Mouse (Mus musculus) natural killer cell, adult 2 months (primary cell): ENCODE results near the gene Asb5.
"Not testable (repeated sequence)": the region's sequence is repeated elsewhere in the genome, so short reads cannot be mapped to it uniquely, and the experiment has no call there.

Experiments used
- DNase-seq, 2 experiments: peaks; one replicate each; pipeline ENCODE4 v3.0.0; 2022; ENCODE audit warnings: low spot score in 2 of 2

Gene Asb5

DNA sequence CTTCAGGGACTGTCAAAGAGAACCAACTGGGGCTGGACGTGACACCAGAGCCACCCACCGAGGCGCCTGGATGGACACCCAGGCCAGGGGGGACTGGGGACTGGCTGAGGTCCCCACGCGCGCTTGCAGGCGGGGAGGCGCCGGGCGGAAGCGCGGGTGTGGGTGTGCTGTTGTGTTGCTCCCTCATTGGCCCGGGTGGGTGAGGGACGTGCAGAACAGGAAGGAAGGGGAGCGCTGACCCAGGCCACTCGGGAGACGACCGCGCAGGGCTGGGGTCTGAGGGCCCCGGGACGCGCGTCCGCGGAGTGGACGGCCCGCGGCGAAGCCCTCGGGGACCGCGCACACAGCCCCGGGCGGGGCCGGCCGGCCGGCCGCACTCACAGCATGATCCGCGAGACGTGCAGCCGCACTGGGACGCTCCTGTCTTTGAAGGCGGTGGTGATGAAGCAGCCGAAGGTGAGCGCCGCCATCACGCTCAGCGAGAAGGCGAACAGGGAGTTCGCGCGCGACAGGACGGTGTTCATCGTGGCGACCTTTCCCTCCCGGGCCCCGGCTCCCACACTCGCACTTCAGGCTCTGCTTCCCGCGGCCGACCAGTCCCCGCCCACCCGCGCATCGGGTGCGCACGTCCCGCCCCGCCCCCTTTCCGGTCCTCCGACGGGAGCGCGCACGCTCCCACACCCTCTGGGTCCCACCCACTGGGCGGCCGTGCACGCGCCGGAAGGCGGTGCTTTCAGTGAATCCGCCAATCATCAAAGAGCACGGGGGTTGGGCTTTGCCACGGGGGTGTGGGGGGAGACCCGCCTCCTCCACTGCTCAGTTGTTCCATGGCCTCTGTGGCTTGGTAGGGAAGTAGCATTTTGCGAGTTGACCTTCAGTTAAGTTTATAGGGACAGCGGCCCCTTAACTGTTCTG, at the start of gene Asb5, which contains the start of gene Spcs3:
TSS of gene Asb5 (plus strand) at position 199 of the 915 bp plus-strand sequence.
TSS of gene Spcs3 (minus strand) at position 617 of the 915 bp plus-strand sequence.
- peak; percentile 89 to 94 for DNase-seq

DNA sequence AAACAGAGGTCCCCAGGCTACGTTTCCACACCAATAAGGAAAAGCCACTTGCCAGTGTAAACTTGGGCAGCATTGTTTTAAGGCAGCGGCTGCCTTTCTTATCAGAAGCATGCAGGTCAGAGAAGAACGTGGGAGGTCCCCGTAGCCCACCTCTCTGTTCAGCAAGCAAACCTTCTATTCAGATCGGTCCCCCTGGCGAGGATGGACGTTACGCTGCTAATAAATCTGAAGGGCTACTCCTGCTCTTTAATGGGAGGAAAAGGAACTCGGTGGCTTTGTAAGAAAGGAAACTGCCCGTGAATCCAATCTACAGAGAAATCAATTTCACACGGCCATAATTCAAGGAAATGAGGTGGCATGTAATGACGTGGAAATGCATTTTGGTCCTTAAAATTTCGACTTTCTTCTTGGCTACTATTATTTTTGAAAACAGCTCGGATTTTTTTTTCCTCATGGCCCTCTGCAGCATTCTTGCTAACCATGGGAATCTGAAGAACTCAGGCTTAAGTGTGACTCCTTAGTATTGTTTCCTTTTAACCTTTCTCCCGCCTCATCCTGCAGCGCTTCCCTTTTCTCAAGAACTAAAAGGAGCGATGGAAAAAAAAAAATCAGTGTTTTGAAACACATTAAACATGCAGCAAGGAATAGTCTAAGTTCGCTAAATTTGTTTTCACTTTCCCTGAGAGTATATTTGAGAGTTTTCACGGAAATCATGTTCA, 42.7 kb upstream of the Asb5 start:
- DNase-seq: no peak

DNA sequence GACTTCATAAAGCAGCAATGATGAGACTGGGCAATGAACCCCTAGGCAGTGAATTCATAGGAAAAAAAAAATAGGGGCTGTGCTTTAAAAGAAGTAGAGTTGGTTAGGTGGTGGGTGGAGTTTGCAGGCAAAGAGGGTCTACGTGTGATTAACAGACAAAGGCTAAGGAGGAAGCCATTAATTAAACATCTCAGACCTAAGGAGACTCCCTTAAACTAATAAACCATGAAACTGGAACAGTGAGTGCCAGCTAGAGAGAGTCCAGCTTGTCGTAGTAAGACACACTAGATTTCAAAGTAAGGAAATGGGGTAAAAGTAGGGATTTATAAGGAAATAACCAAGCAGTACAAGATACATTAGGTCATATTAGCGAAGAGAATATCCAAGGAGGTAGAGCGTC, 40.9 kb upstream of the Asb5 start:
- DNase-seq: no peak

DNA sequence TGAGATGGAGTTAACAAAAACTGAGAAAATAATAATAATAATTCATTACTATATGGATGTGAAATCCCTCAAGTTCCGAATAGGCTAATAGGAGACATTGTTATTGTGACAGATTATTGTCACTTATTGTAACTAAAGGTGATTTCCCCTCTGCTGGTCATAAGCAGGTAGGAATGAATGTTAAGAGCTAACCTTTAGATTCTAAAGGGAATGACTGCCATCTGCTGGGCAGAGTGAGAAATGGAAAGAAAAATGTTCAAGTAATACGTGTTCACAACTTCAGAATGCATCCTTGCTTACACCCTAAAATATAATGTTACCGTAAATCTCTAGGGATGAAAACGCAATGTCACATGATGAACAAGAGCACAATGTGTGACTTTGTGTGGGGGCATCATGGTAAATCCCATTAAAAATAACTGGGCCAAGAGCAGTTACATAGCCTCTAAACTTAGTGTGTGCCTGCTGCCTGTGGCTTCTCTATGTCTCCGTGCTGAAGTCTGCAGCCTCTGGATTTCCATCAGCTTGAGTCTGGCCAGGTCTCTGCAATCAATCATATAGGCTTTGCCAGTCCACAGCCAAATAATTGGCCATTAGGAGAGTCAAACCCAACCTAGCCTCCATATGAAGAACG, 38.2 kb upstream of the Asb5 start:
- DNase-seq: peak; percentile 37 to 39

DNA sequence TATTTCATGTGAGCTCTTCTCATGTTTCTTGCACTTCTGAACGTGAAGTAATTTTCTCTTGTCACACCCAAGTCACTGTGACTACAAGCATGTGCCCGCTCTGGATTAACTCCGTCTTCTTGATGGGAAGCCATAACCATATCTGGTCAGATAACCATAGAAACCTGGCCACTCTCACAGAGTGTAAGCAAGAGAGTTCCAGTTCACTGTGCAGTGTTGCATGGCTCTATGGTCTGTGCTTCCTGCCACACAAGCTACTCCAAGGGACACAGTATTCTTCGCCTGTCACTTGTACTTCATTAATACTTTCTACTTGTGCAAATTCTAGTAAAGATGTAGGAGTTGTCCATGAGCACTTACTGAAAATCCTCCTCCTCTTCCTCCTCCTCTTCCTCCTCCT, 37.4 kb upstream of the Asb5 start:
- no peak for DNase-seq

- peak; percentile 27 to 46 for DNase-seq
Observed at GRCm38 (mm10) chr8:54493110-54493509, 36.3 kb upstream of the Asb5 start.

DNA sequence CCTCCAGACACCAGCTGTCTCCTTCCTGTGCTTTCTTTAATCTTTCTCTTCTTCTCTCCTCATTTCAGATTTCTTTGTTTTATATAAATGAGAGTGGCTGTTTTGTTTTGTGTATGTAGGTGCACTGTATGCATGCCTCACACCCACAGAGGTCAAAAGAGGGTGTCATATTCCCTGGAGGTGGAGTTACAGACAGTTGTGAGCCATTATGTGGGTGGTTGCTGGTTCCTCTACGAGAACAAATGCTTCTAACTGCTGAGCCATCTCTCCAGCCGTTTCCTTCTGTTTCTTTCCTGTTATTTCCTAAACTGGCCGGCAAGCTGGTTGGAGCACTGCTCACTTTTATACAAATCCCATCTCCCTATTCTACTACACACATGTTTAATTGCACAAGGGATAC, 35.5 kb upstream of the Asb5 start:
- no peak for DNase-seq

GRCm38 (mm10) chr8:54503104-54503503, 26.3 kb upstream of the Asb5 start:
- no peak for DNase-seq

DNA sequence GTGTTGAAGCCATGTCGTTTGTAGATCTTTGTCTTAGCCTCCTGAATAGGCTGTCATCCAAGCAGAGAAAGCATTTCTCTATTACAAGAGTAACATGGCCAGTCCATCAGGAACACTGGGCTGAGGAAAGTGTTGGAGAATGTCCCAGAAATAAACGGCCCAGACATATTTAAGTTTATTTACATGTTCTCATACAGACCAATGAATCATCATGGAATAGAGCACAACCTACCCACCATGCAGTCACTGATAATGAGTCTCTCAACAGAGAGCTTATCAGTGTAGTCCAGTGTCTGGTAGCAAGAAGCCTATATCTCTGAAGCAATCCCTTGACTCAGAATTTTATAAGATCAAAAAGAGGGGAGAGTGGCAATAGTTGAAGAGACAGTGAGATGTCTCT, 24.3 kb upstream of the Asb5 start:
- no peak for DNase-seq

GRCm38 (mm10) chr8:54507428-54508095, 21.8 kb upstream of the Asb5 start:
- DNase-seq: peak; percentile 62 to 74

DNA sequence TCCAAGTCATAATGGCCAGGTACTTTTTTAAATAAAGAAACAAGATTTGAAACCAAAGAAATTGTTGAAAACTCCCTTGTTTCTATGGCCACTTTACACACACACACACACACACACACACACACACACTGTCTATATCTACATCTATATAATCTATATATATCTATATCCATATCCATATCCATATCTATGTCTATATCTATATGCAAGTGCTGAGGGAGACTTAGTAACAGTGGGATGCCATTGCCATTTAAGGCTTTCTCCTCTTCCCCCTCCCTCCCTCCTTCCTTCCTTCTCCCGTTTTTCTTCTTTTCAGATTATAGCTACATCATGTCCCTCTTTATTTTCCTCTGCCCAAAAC, 21.3 kb upstream of the Asb5 start:
- no peak for DNase-seq

DNA sequence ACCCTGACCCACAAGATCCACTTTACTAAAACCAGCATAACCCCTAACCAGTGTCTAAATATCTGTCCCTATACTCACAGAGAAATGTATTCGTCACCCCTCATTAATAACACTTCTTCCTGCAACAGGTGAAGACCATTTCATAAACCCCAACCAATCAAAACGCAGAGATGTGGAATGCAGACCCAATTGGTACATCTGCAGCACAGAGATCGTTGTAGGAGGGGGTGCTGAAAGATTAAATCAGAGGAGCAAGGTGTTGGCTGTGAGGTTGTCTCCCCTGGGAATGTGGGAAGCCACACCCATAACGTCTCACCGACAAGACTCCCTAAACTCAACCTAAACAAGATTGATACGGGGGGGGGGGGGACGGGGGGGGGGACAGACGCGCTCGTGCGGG, 20.6 kb upstream of the Asb5 start:
- DNase-seq: no peak

- no peak for DNase-seq
Observed at GRCm38 (mm10) chr8:54509221-54509721, 20.1 kb upstream of the Asb5 start.

- DNase-seq: no peak
Observed at GRCm38 (mm10) chr8:54511791-54512190, 17.6 kb upstream of the Asb5 start.

DNA sequence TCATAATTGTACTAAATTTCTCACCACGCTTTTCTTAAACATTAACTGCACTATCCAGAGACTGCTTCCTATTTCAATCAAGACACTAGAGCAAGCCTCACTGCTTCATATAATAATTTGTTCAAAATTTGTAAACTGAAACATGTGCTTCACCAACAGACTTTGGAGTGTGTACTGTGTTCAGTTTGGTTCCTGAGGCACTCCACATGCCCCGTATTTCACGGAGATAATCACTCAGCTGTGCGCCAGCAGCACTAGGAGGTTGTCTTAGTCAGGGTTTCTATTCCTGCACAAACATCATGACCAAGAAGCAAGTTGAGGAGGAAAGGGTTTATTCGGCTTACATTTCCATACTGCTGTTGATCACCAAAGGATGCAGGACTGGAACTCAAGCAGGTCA, 17.2 kb upstream of the Asb5 start:
- DNase-seq: not testable (repeated sequence)

GRCm38 (mm10) chr8:54518756-54519460, 10.5 kb upstream of the Asb5 start:
- DNase-seq: no peak

GRCm38 (mm10) chr8:54520516-54520915, 8.9 kb upstream of the Asb5 start:
- DNase-seq: no peak

GRCm38 (mm10) chr8:54525606-54526005, 3.8 kb upstream of the Asb5 start:
- DNase-seq: no peak

DNA sequence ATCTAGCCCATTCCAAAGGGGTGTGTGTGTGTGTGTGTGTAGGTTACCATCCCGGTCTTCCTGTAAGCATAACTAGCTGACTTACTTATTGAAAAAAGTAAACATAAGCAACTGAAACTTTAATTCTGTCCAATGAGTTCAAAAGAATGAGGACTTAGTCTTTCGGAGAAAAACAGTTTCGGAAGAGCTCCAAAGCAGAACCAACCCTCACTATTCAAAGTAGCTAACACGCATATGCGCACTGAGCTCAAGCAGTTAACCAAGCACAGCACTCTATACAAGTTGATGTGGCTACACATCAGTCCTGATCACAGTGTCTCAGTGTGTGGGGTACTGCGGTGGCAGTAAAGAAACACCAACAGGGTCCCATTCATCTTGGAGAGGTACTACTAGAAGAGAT, 2.7 kb upstream of the Asb5 start:
- no peak for DNase-seq

DNA sequence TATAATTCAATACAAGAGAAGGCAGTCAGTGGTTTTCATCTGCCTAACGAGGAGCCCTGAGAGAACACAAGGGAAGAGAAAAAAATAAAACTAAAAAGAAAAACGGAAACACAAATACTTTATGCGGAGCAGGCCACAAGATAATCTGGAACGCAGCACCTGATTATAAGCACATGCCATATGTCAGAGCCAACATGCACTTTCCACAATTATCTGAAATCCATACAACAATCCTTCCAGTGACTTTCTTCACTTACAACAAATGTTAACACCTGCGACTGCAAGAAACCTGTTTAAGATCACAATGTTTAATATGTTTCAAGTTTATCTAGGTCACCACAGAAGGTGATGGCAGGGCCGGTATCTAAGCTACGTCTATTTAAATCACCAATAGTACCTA, 809 bp upstream of the Asb5 start:
- no peak for DNase-seq

DNA sequence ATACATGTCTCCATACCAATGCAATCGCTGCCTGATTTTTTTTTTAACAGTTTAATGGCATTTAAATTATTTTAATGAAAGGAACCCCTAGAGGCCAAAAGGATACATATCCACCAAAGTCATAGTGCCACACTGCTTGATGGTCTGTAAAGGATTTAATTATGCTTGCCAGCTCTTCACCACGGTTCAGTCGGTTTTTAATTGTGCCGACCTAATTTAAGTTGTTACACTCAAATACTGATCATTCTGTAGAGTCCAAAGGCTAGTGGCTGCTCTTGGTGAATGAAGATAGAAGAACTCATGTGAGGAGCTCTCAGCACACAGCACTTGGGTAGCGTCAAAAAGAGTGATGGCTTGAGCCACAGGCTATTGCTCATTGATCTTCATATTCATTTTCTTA, 5.8 kb downstream of the Asb5 start:
- no peak for DNase-seq
